Comparison of ENCODE assay signal across 8 mouse cellular contexts in genomic region chr7:109892530-109892929, GRCm38 (mm10). TPM values are rescaled to one million over a fixed set of nuclear protein-coding genes. Genes with fewer than 3 reads are reported as not detected.
DNase-seq lines count a peak whose midpoint lies in the region; ATAC-seq and TF ChIP-seq lines count a peak whose summit lies in the region.

No protein-coding gene starts in this region.

- H3K9ac ChIP-seq in liver, embryonic 13.5 days, result no peak overlapping the region

- H3ac ChIP-seq in C2C12 (ENCODE audit: control insufficient read depth, insufficient read length, low read depth), result no peak overlapping the region

- no peak overlapping the region for H3K27ac ChIP-seq in liver, embryonic 13.5 days
- H3K27ac ChIP-seq in thymus, adult 2 months (ENCODE audit: control insufficient read depth, insufficient read depth, low read length), result no peak overlapping the region

- H3K36me3 ChIP-seq in C2C12 (ENCODE audit: control insufficient read depth, insufficient read depth), result peaks cover 28% of the 10 kb centered on the region
- H3K36me3 ChIP-seq in liver, embryonic 13.5 days, result peaks cover 45% of the 10 kb centered on the region
- no peaks in the 10 kb centered on the region for H3K36me3 ChIP-seq in thymus, adult 2 months (ENCODE audit: control insufficient read depth, insufficient read depth, low read length)

- peak; percentile 22 for TF ChIP-seq CTCF in C2C12 (IDR thresholded peaks at IDR 0.05; ENCODE audit: control insufficient read depth, insufficient read depth, insufficient read length)
- TF ChIP-seq CTCF in thymus, adult 2 months (IDR thresholded peaks at IDR 0.05; ENCODE audit: borderline replicate concordance, control insufficient read depth, extremely low read depth, insufficient read depth, low read length, poor library complexity), result peak; percentile 49; the same call in 1 of the 2 replicates

- H3K79me2 ChIP-seq in C2C12 (ENCODE audit: control insufficient read depth, insufficient read depth), result no peaks in the 10 kb centered on the region

- no peaks in the 10 kb centered on the region for H3K9me3 ChIP-seq in liver, embryonic 13.5 days (replicated peaks)

- no peak for TF ChIP-seq POLR2A in thymus, adult 2 months (IDR thresholded peaks at IDR 0.05; ENCODE audit: control insufficient read depth, extremely low read depth, insufficient read depth, low read length, poor library complexity)

- ATAC-seq in liver, embryonic 13.5 days (ENCODE audit: low read depth), result no peak
- ATAC-seq in neutrophil, adult 5-6 weeks (ENCODE audit: extremely low read depth, insufficient number of reproducible peaks, low FRiP score, poor library complexity, severe bottlenecking), result 0 out of 2 replicates have a peak, but pooled peaks have one; percentile 37

- no peak overlapping the region for H3K4me3 ChIP-seq in C2C12 (ENCODE audit: insufficient read depth, poor library complexity, severe bottlenecking)
- no peak overlapping the region for H3K4me3 ChIP-seq in liver, embryonic 13.5 days (replicated peaks)
- no peak overlapping the region for H3K4me3 ChIP-seq in thymus, adult 2 months (ENCODE audit: control insufficient read depth, insufficient read depth, low read length)

- H3K4me1 ChIP-seq in liver, embryonic 13.5 days (replicated peaks), result no peaks in the 10 kb centered on the region
- no peaks in the 10 kb centered on the region for H3K4me1 ChIP-seq in thymus, adult 2 months (replicated peaks; ENCODE audit: control insufficient read depth, insufficient read depth, low read length)

- 33% methylated on average over 3 of the region's 3 CpGs for WGBS in liver, embryonic 13.5 days (ENCODE audit: insufficient replicate concordance)
- 57% methylated on average over 3 of the region's 3 CpGs for WGBS in thymus, adult 2 months

- DNase-seq in adrenal gland, adult 2 months, result peak; percentile 68
- peak; percentile 85 for DNase-seq in embryo, embryonic 10 days (ENCODE audit: low spot score)
- DNase-seq in gastrocnemius, postnatal 25 days, result peak; percentile 29
- DNase-seq in kidney, postnatal 10 days, result peak; percentile 88
- peak; percentile 28 for DNase-seq in liver, embryonic 13.5 days
- DNase-seq in thymus, adult 2 months, result peak; percentile 65

- no peaks in the 10 kb centered on the region for H3K27me3 ChIP-seq in C2C12 (ENCODE audit: control insufficient read depth, insufficient read depth, insufficient read length)
- H3K27me3 ChIP-seq in liver, embryonic 13.5 days, result no peaks in the 10 kb centered on the region
- no peaks in the 10 kb centered on the region for H3K27me3 ChIP-seq in thymus, adult 2 months (ENCODE audit: control insufficient read depth, insufficient read depth, low read length)

- no peak overlapping the region for H3K4me2 ChIP-seq in liver, embryonic 13.5 days

- H3K79me3 ChIP-seq in C2C12 (ENCODE audit: low read depth), result no peaks in the 10 kb centered on the region

TF ChIP-seq in C2C12, 6 proteins besides CTCF, POLR2A, EP300 and RAD21:
- no peak for TF ChIP-seq MYOG (IDR thresholded peaks at IDR 0.05; ENCODE audit: control insufficient read depth, extremely low read depth, insufficient read length)
- no peak for TF ChIP-seq CEBPB (IDR thresholded peaks at IDR 0.05; ENCODE audit: low read depth)
- TF ChIP-seq MYOD1 (IDR thresholded peaks at IDR 0.05; ENCODE audit: control insufficient read depth, insufficient read length, low read depth), result no peak
- no peak for TF ChIP-seq MAX (IDR thresholded peaks at IDR 0.05)
- no peak for TF ChIP-seq USF1 (IDR thresholded peaks at IDR 0.05; ENCODE audit: low read depth)
- TF ChIP-seq FOSL1 (IDR thresholded peaks at IDR 0.05; ENCODE audit: insufficient read depth, low read length, poor library complexity, severe bottlenecking), result no peak

RNA-seq across cellular contexts. Expression of gene Scube2, which starts 27.1 kb away (rescaled TPM):
- polyA plus RNA-seq in C2C12 (2012; fragmentation: generic; extraction: Trizol), result 0.06 TPM
- total RNA-seq in adrenal gland, adult 2 months (2021), result under 1 TPM; 0.17 to 0.62 TPM
- polyA plus RNA-seq in adrenal gland, adult 2 months (2012; rRNA removed), result 0.10 and 0.22 TPM in 2 replicates
- total RNA-seq in gastrocnemius, postnatal 25 days (2021), result 1 to 10 TPM; 3.9 to 4.3 TPM
- polyA plus RNA-seq in liver, embryonic 13.5 days (2015; fragmentation: Nextera tagmentation; extraction: Ambion mirVana), result 0.06 and 0.14 TPM in 2 replicates
- not detected in 2 replicates for total RNA-seq in neutrophil, adult 5-6 weeks (2017)
- polyA plus RNA-seq in thymus, adult 2 months (2012; rRNA removed), result 0.06 and 0.34 TPM in 2 replicates

Comparison
In these comparisons a context has a peak if more than half of its experiments do, and no peak if none do; other contexts are left out.
1. DNase-seq: peak in every context shown above with its lines; median percentile 88 in kidney, postnatal 10 days; 85 in embryo, embryonic 10 days; 68 in adrenal gland, adult 2 months; 65 in thymus, adult 2 months; 29 in gastrocnemius, postnatal 25 days; 28 in liver, embryonic 13.5 days.